Mouse (Mus musculus): ENCODE measurements around the gene Aph1b. TPM values are rescaled to one million over a fixed set of nuclear protein-coding genes. Genes with fewer than 3 reads are reported as not detected.
"Not testable (repeated sequence)": the region's sequence is repeated elsewhere in the genome, so short reads cannot be mapped to it uniquely, and the experiment has no call there.

Gene Aph1b
- polyA plus RNA-seq (2016; fragmentation: Nextera tagmentation; extraction: Ambion mirVana) = 11.1 and 13.6 TPM in 2 replicates

GRCm38 (mm10) chr9:66795464-66796324, at the start of gene Aph1b:
Aph1b (minus strand) TSS chr9:66795490.
- no peaks in the 10 kb centered on the region for H3K36me3 ChIP-seq
- peak within 1 kb of the TSS; percentile 76 for H3K4me3 ChIP-seq
- peak within 1 kb of the TSS; percentile 95 for H3K27ac ChIP-seq (replicated peaks)
- H3K9me3 ChIP-seq (replicated peaks) = no peaks in the 10 kb centered on the region
- peaks cover 4% of the 10 kb centered on the region for H3K27me3 ChIP-seq (ENCODE audit: low read depth, poor library complexity, severe bottlenecking)
- under 1% methylated on average over 42 of the region's 42 CpGs for WGBS
- peaks cover 23% of the 10 kb centered on the region for H3K4me1 ChIP-seq
- peak; percentile 98 for DNase-seq (ENCODE audit: low spot score)

- no peaks in the 10 kb centered on the region for H3K9me3 ChIP-seq (replicated peaks)
- H3K27ac ChIP-seq (replicated peaks) = peak overlapping the region; percentile 72
- H3K36me3 ChIP-seq = no peaks in the 10 kb centered on the region
- under 1% methylated on average over 24 of the region's 24 CpGs for WGBS
- H3K27me3 ChIP-seq (ENCODE audit: low read depth, poor library complexity, severe bottlenecking) = peaks cover 48% of the 10 kb centered on the region
- DNase-seq (ENCODE audit: low spot score) = no peak
- peak overlapping the region; percentile 70 for H3K4me3 ChIP-seq
- H3K4me1 ChIP-seq = peaks cover 17% of the 10 kb centered on the region
These were observed 39.8 kb upstream of the Aph1b start for GRCm38 (mm10) chr9:66835097-66835480.

GRCm38 (mm10) chr9:66834318-66835096, 39.2 kb upstream of the Aph1b start, which contains the start of gene Aph1c:
Aph1c (minus strand) TSS chr9:66834726.
- Histone ChIP-seq H3K4me3 (peak within 1 kb of the TSS; percentile 70), H3K4me1 (peaks cover 17% of the 10 kb centered on the region), H3K27ac (replicated peaks) (peak within 1 kb of the TSS; percentile 72), H3K9me3 (replicated peaks) (no peaks in the 10 kb centered on the region), H3K36me3 (no peaks in the 10 kb centered on the region), H3K27me3 (ENCODE audit: low read depth, poor library complexity, severe bottlenecking) (peaks cover 48% of the 10 kb centered on the region)
- WGBS = under 1% methylated on average over 58 of the region's 58 CpGs
- peak; percentile 98 for DNase-seq (ENCODE audit: low spot score)

- Histone ChIP-seq H3K36me3 (no peaks in the 10 kb centered on the region), H3K9me3 (replicated peaks) (no peaks in the 10 kb centered on the region), H3K27ac (replicated peaks) (no peak overlapping the region), H3K27me3 (ENCODE audit: low read depth, poor library complexity, severe bottlenecking) (peaks cover 48% of the 10 kb centered on the region), H3K4me1 (peaks cover 17% of the 10 kb centered on the region), H3K4me3 (peak overlapping the region; percentile 70)
- 18% methylated on average over 7 of the region's 7 CpGs for WGBS
- DNase-seq (ENCODE audit: low spot score) = no peak
These were observed 38.6 kb upstream of the Aph1b start for GRCm38 (mm10) chr9:66833851-66834250.

GRCm38 (mm10) chr9:66832366-66832908, 37.1 kb upstream of the Aph1b start:
- DNase-seq (ENCODE audit: low spot score) = no peak
- H3K27me3 ChIP-seq (ENCODE audit: low read depth, poor library complexity, severe bottlenecking) = peaks cover 53% of the 10 kb centered on the region
- H3K9me3 ChIP-seq (replicated peaks) = no peaks in the 10 kb centered on the region
- no peak overlapping the region for H3K27ac ChIP-seq (replicated peaks)
- H3K4me3 ChIP-seq = no peak overlapping the region
- no peaks in the 10 kb centered on the region for H3K36me3 ChIP-seq
- peaks cover 17% of the 10 kb centered on the region for H3K4me1 ChIP-seq
- WGBS = 70% methylated on average over 4 of the region's 4 CpGs

- 56% methylated on average over 1 of the region's 1 CpGs for WGBS
- H3K4me3 ChIP-seq = no peak overlapping the region
- no peaks in the 10 kb centered on the region for H3K4me1 ChIP-seq
- no peak for DNase-seq (ENCODE audit: low spot score)
- peaks cover 6% of the 10 kb centered on the region; the same call in 1 of the 2 replicates for H3K27me3 ChIP-seq (ENCODE audit: low read depth, poor library complexity, severe bottlenecking)
- no peaks in the 10 kb centered on the region for H3K36me3 ChIP-seq
- H3K27ac ChIP-seq (replicated peaks) = no peak overlapping the region
- no peaks in the 10 kb centered on the region for H3K9me3 ChIP-seq (replicated peaks)
These were observed 30.7 kb upstream of the Aph1b start for GRCm38 (mm10) chr9:66825990-66826389.

- H3K4me1 ChIP-seq, H3K4me3 ChIP-seq: not testable (repeated sequence)
- 76% methylated on average over 2 of the region's 5 CpGs for WGBS
These were observed 27.0 kb upstream of the Aph1b start for GRCm38 (mm10) chr9:66822255-66822654.

GRCm38 (mm10) chr9:66820996-66821395, 25.7 kb upstream of the Aph1b start:
- H3K36me3 ChIP-seq = no peaks in the 10 kb centered on the region
- H3K4me3 ChIP-seq = no peak overlapping the region
- H3K9me3 ChIP-seq (replicated peaks) = no peaks in the 10 kb centered on the region
- WGBS = 85% methylated on average over 5 of the region's 5 CpGs
- H3K4me1 ChIP-seq = no peaks in the 10 kb centered on the region
- no peaks in the 10 kb centered on the region for H3K27me3 ChIP-seq (ENCODE audit: low read depth, poor library complexity, severe bottlenecking)
- H3K27ac ChIP-seq (replicated peaks) = no peak overlapping the region
- no peak for DNase-seq (ENCODE audit: low spot score)

More at GRCm38 (mm10) chr9:66822255-66822654, 27.0 kb upstream of the Aph1b start:
- not testable (repeated sequence) for H3K9me3 ChIP-seq (replicated peaks); DNase-seq (ENCODE audit: low spot score); H3K27me3 ChIP-seq (ENCODE audit: low read depth, poor library complexity, severe bottlenecking); H3K27ac ChIP-seq (replicated peaks); H3K36me3 ChIP-seq

- no peak for DNase-seq (ENCODE audit: low spot score)
- no peak overlapping the region for H3K4me3 ChIP-seq
- 8% methylated on average over 2 of the region's 2 CpGs for WGBS
- H3K9me3 ChIP-seq (replicated peaks) = no peaks in the 10 kb centered on the region
- H3K27ac ChIP-seq (replicated peaks) = no peak overlapping the region
- H3K4me1 ChIP-seq = peaks cover 8% of the 10 kb centered on the region
- H3K36me3 ChIP-seq = no peaks in the 10 kb centered on the region
- H3K27me3 ChIP-seq (ENCODE audit: low read depth, poor library complexity, severe bottlenecking) = no peaks in the 10 kb centered on the region
These were observed 18.1 kb upstream of the Aph1b start for GRCm38 (mm10) chr9:66813392-66813791.

- not testable (repeated sequence) for H3K9me3 ChIP-seq (replicated peaks); H3K4me1 ChIP-seq; H3K36me3 ChIP-seq
- Histone ChIP-seq H3K4me3 (peak overlapping the region; percentile 47), H3K27ac (replicated peaks) (peak overlapping the region; percentile 65; the same call in 1 of the 2 replicates), H3K27me3 (ENCODE audit: low read depth, poor library complexity, severe bottlenecking) (peaks cover 59% of the 10 kb centered on the region)
- under 1% methylated on average over 31 of the region's 37 CpGs for WGBS
- DNase-seq (ENCODE audit: low spot score) = peak; percentile 55
These were observed 10.7 kb upstream of the Aph1b start for GRCm38 (mm10) chr9:66805951-66806350.

GRCm38 (mm10) chr9:66801947-66802346, 6.7 kb upstream of the Aph1b start:
- Histone ChIP-seq H3K27ac (replicated peaks) (no peak overlapping the region), H3K4me3 (no peak overlapping the region), H3K4me1 (peaks cover 10% of the 10 kb centered on the region; the same call in 1 of the 2 replicates), H3K36me3 (no peaks in the 10 kb centered on the region), H3K27me3 (ENCODE audit: low read depth, poor library complexity, severe bottlenecking) (peaks cover 48% of the 10 kb centered on the region), H3K9me3 (replicated peaks) (no peaks in the 10 kb centered on the region)
- no peak for DNase-seq (ENCODE audit: low spot score)
- 51% methylated on average over 12 of the region's 12 CpGs for WGBS

- Histone ChIP-seq H3K9me3 (replicated peaks) (no peaks in the 10 kb centered on the region), H3K4me3 (peak within 1 kb of the TSS; percentile 76), H3K27me3 (ENCODE audit: low read depth, poor library complexity, severe bottlenecking) (peaks cover 8% of the 10 kb centered on the region), H3K4me1 (peaks cover 24% of the 10 kb centered on the region), H3K36me3 (no peaks in the 10 kb centered on the region), H3K27ac (replicated peaks) (peak within 1 kb of the TSS; percentile 95)
- DNase-seq (ENCODE audit: low spot score) = no peak
- WGBS = 84% methylated on average over 5 of the region's 5 CpGs
These were observed 1.4 kb upstream of the Aph1b start, which contains the start of gene Gm10647 for GRCm38 (mm10) chr9:66796739-66797138. Gm10647 (plus strand) TSS chr9:66797039.
